Mouse (Mus musculus) layer of hippocampus, adult 11-12 months (tissue): Measurements from ENCODE around the gene Patz1.

Experiments used
- DNase-seq: peaks from one replicate; pipeline ENCODE4 v3.0.0; 2022; ENCODE audit warnings: low spot score

Patz1 gene

GRCm38 (mm10) chr11:3292711-3293249 is 4.1 kb downstream of the Patz1 start:
- no peak for DNase-seq

GRCm38 (mm10) chr11:3293361-3293760 is 4.7 kb downstream of the Patz1 start:
- DNase-seq, result no peak

- DNase-seq, result no peak
Measured at GRCm38 (mm10) chr11:3294641-3295040, 6.0 kb downstream of the Patz1 start.

- DNase-seq, result no peak
Measured at GRCm38 (mm10) chr11:3296056-3296455, 7.4 kb downstream of the Patz1 start.

GRCm38 (mm10) chr11:3297871-3298812 is 9.5 kb downstream of the Patz1 start:
- DNase-seq, result no peak

GRCm38 (mm10) chr11:3298813-3299185 is 10.1 kb downstream of the Patz1 start:
- no peak for DNase-seq

- DNase-seq, result no peak
Measured at GRCm38 (mm10) chr11:3301075-3301474, 12.4 kb downstream of the Patz1 start.

- no peak for DNase-seq
Measured at GRCm38 (mm10) chr11:3302385-3302784, 13.7 kb downstream of the Patz1 start.

GRCm38 (mm10) chr11:3302792-3303191 is 14.1 kb downstream of the Patz1 start:
- no peak for DNase-seq

- no peak for DNase-seq
Measured at GRCm38 (mm10) chr11:3305821-3306220, 17.1 kb downstream of the Patz1 start.

- DNase-seq, result no peak
Measured at GRCm38 (mm10) chr11:3307875-3308274, 19.2 kb downstream of the Patz1 start.

- no peak for DNase-seq
Measured at GRCm38 (mm10) chr11:3309884-3310283, 21.2 kb downstream of the Patz1 start.

- no peak for DNase-seq
Measured at GRCm38 (mm10) chr11:3310789-3311585, 22.3 kb downstream of the Patz1 start.

- no peak for DNase-seq
Measured at GRCm38 (mm10) chr11:3311586-3312347, 23.1 kb downstream of the Patz1 start.

- DNase-seq, result no peak
Measured at GRCm38 (mm10) chr11:3313294-3313693, 24.6 kb downstream of the Patz1 start.

GRCm38 (mm10) chr11:3314148-3314547 is 25.5 kb downstream of the Patz1 start:
- DNase-seq, result peak; percentile 79

- DNase-seq, result no peak
Measured at GRCm38 (mm10) chr11:3318286-3318685, 29.6 kb downstream of the Patz1 start.

GRCm38 (mm10) chr11:3328271-3328670 is 39.6 kb downstream of the Patz1 start:
- DNase-seq, result no peak

- DNase-seq, result no peak
Measured at GRCm38 (mm10) chr11:3328806-3329775, 40.4 kb downstream of the Patz1 start.

GRCm38 (mm10) chr11:3329891-3330451 is 41.3 kb downstream of the Patz1 start, which contains the start of gene Pik3ip1:
Gene Pik3ip1 (plus strand): TSS chr11:3330401.
- DNase-seq, result no peak
